Mouse (Mus musculus) midbrain, embryonic 12.5 days (tissue): Measurements from ENCODE around the gene Pabpn1. TPM values are rescaled to one million over a fixed set of nuclear protein-coding genes. Genes with fewer than 3 reads are reported as not detected.
"Not testable (repeated sequence)": the region's sequence is repeated elsewhere in the genome, so short reads cannot be mapped to it uniquely, and the experiment has no call there.

Experiments used
- ATAC-seq: fragments of 200-750 bp; cut with Nextera tagmentation; 2 replicates; pipeline ENCODE4 v1.8.0; 2017; ENCODE audit warnings: low read depth, moderate TSS enrichment, moderate library complexity; ENCODE audit not compliant: low FRiP score
- H3K27ac ChIP-seq: fragments of 300-500 bp; sonication (generic); replicated peaks from 2 replicates; pipeline ENCODE4 v1.5.1; 2016; ENCODE audit warnings: mild to moderate bottlenecking
- H3K27me3 ChIP-seq: fragments of 300-500 bp; sonication (generic); 2 replicates; pipeline ENCODE4 v1.6.1; 2016; ENCODE audit warnings: mild to moderate bottlenecking
- H3K36me3 ChIP-seq: fragments of 300-500 bp; sonication (generic); 2 replicates; pipeline ENCODE4 v1.6.1; 2016
- H3K4me1 ChIP-seq: fragments of 300-500 bp; sonication (generic); 2 replicates; pipeline ENCODE4 v1.6.1; 2016
- H3K4me2 ChIP-seq: fragments of 300-500 bp; sonication (generic); replicated peaks from 2 replicates; pipeline ENCODE4 v1.6.1; 2016; ENCODE audit warnings: mild to moderate bottlenecking, moderate library complexity
- H3K4me3 ChIP-seq: fragments of 300-500 bp; sonication (generic); 2 replicates; pipeline ENCODE4 v1.5.1; 2016; ENCODE audit warnings: mild to moderate bottlenecking
- H3K9ac ChIP-seq: fragments of 300-500 bp; sonication (generic); replicated peaks from 2 replicates; pipeline ENCODE4 v1.6.1; 2016; ENCODE audit warnings: mild to moderate bottlenecking, moderate library complexity
- H3K9me3 ChIP-seq: fragments of 300-500 bp; sonication (generic); 2 replicates; pipeline ENCODE4 v1.6.1; 2016; ENCODE audit warnings: mild to moderate bottlenecking
- WGBS: fragments of 180-500 bp; shearing (Covaris S2); methylation state at CpG from one replicate; pipeline ENCODE4 v1.1.7; 2016; 5-methylcytosine and 5-hydroxymethylcytosine counted together
- polyA plus RNA-seq: library from polyadenylated mRNA; unstranded; fragments of >200 nt; fragmentation: Nextera tagmentation; extraction: Ambion mirVana; gene quantifications from 2 replicates; pipeline ENCODE4 v1.2.1, GENCODE M21; 2016

Gene Pabpn1
- polyA plus RNA-seq, 1 experiment from 2014 or later: 199 TPM

DNA sequence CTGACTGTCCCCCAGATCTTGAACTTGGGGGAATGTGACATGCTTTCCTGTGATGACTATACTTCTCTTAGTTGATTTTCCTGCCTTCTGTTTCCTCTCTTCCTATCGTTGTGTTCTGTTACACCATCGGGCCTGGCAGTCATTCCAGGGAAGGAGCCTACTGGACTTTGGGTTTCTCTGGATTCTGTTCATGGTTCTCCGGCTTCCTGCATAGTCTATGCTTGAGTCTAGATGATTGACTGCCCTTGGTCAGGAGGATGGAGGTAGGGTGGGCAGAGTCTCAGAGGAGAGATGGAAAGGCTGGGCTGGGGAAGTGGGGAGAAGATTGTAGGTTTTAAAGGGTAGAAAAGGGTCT, 47.9 kb downstream of the Pabpn1 start:
- no peak for ATAC-seq
- 85% methylated on average over 3 of the region's 3 CpGs for WGBS
- no peak overlapping the region for H3K4me2 ChIP-seq

DNA sequence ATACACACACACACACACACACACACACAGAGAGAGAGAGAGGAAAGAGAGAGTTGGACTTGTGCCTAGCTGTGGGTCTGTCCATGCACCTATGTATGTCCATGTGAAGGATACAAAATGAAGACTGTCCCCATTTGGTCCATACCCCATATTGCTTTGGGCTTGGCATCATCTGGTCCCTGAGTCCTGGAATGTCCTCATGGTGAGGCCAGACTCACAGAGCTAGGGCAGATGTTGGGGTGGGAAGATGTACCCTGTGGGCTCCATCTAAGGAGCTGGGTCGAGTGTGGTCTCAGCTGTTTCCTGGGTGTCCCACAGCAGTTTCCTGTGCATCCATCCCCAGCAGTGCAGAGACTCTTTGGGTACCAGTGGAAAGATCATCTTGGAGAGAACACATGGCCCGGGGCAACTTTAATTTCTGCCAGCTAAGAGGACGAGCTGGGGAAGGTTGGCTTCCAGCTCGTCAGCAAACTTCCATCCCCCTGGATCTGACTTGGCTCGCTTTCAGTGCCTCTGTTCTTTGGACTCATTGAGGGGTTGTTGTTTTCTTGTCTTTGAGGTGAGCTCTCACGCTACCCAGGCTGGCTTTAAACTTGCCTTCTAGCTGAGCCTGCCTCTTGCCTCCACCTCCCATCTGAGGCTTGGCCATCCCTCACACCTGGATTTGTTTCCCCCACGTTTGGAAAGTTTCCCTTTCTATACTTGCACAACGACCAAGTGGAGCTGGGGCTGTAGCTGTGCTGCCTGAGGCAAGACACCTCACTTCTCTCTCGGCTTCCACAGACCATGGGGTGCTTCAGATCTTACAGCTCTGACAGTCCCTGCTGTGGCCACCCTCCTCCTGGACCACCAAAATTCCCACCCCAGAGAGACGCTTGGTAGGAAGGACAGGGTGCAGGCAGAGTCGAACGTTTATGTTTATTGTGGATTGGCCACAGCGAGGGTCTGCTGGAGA, 49.0 kb downstream of the Pabpn1 start:
- no peaks in the 10 kb centered on the region for H3K36me3 ChIP-seq
- H3K27ac ChIP-seq: no peak overlapping the region
- H3K4me1 ChIP-seq: peaks cover 5% of the 10 kb centered on the region
- H3K4me2 ChIP-seq: no peak overlapping the region
- 73% methylated on average over 13 of the region's 13 CpGs for WGBS
- H3K9me3 ChIP-seq: no peaks in the 10 kb centered on the region
- H3K27me3 ChIP-seq: no peaks in the 10 kb centered on the region
- H3K9ac ChIP-seq: no peak overlapping the region
- H3K4me3 ChIP-seq: no peak overlapping the region
- ATAC-seq: no peak

More for the DNA sequence above, 47.9 kb downstream of the Pabpn1 start:
- peaks cover 10% of the 10 kb centered on the region for H3K4me1 ChIP-seq
- no peak overlapping the region for H3K27ac ChIP-seq
- no peaks in the 10 kb centered on the region for H3K9me3 ChIP-seq
- no peak overlapping the region for H3K4me3 ChIP-seq
- no peak overlapping the region for H3K9ac ChIP-seq
- H3K36me3 ChIP-seq: no peaks in the 10 kb centered on the region
- no peaks in the 10 kb centered on the region for H3K27me3 ChIP-seq

DNA sequence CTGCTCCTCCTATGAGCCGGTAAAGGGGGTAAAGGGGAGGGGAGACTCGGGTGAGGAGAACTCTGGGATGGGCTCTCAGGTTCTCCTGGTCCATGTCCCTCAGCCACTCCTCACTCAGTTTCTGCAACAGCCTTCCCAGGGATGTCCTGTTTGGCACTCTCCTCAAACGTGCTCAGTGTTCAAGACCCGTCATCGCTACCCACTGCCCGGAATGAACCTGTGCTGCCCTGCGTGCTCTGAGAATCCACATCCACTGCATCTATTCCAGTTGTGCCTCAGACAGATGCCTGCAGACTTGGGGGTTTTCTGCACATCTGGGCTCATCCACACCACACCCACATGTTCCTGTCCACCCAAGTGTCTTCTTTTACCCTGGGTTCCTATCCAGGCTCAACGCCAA, 50.2 kb downstream of the Pabpn1 start:
- no peaks in the 10 kb centered on the region for H3K27me3 ChIP-seq
- no peak for ATAC-seq
- H3K4me1 ChIP-seq: no peaks in the 10 kb centered on the region
- no peak overlapping the region for H3K4me2 ChIP-seq
- no peak overlapping the region for H3K9ac ChIP-seq
- H3K36me3 ChIP-seq: no peaks in the 10 kb centered on the region
- no peaks in the 10 kb centered on the region for H3K9me3 ChIP-seq
- H3K27ac ChIP-seq: no peak overlapping the region
- H3K4me3 ChIP-seq: no peak overlapping the region
- whole genome bisulfite sequencing: 91% methylated on average over 8 of the region's 8 CpGs

DNA sequence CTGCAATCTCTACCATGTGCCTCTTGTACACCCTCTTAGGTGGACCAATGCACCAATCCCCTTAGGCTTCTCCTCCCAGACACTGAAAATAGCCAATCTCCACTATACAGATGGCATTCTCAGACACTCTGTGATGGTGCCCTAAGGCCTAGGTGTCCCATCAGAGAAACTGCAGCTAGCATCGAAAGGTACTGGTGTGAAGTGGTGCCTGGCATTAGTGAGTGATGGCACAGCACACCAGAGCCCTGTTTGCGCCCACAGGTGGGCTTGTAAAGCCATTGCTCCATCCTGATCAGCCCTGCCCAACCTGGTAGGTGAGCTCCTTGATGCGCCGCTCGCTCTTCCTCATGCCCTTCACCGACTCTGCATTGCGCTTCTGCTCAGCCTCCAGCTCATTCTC, 51.7 kb downstream of the Pabpn1 start:
- Histone ChIP-seq H3K9me3 (no peaks in the 10 kb centered on the region), H3K27ac (no peak overlapping the region), H3K4me1 (no peaks in the 10 kb centered on the region), H3K4me2 (no peak overlapping the region), H3K4me3 (no peak overlapping the region), H3K27me3 (no peaks in the 10 kb centered on the region), H3K9ac (no peak overlapping the region), H3K36me3 (no peaks in the 10 kb centered on the region)
- 90% methylated on average over 7 of the region's 7 CpGs for WGBS
- no peak for ATAC-seq

DNA sequence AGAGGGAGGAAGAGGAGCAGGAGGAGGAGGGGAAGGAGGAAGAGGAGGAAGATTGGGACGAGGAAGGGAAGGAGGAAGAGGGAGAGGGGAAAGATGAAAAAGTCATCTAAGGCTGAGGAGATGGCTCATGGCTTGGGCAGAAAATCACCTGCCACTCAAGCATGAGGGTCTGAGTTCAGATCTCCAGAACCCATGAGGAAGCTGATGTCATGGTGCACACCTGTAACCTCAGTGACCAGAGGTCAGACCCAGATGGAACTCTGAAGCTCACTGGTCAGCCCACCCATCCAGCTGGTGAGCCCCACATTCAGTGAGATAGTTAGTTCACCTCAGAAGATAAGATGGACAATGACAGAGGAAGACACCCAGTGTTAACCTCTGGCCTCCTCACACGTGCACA, 52.6 kb downstream of the Pabpn1 start:
- Histone ChIP-seq H3K27ac (no peak overlapping the region), H3K4me2 (no peak overlapping the region), H3K9me3 (no peaks in the 10 kb centered on the region), H3K36me3 (no peaks in the 10 kb centered on the region), H3K9ac (no peak overlapping the region), H3K27me3 (no peaks in the 10 kb centered on the region), H3K4me3 (no peak overlapping the region), H3K4me1 (no peaks in the 10 kb centered on the region)
- WGBS: 64% methylated on average over 2 of the region's 2 CpGs
- ATAC-seq: no peak

DNA sequence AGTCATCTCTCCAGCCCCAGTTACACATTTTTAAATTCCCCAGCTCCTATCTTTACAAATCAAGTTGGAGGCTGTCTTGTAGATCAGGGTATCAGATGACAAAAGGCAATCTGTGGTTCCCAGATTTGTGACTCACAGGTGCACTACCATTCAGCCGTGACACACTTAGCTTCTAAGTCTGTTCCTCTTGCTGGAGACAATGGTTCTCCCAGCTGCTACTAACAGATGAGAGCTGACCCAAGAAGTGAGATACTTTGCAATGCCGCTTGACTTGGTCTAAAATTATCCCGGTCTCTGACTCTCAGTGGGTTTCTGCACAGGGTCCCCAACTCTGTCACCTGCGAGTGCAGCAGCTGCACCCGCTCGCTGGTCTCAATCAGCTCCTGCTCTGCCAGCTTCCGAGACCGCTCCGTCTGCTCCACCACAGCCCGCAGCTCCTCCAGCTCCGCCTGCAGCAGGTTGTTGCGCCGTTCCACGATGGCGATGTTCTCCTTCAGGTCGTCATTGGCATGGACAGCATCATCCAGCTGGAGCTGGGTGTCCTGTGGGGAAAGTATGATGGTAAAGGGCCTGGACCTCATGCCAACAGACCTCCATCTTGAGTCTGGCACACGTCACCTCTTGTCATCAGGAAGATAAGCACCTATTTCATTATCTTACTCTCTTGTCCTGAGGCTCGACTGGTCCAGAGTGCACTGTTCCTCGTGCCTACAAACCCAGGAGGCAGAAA, 53.8 kb downstream of the Pabpn1 start:
- H3K36me3 ChIP-seq: no peaks in the 10 kb centered on the region
- ATAC-seq: no peak
- no peak overlapping the region for H3K9ac ChIP-seq
- no peak overlapping the region for H3K4me2 ChIP-seq
- H3K27ac ChIP-seq: no peak overlapping the region
- WGBS: 82% methylated on average over 19 of the region's 19 CpGs
- H3K27me3 ChIP-seq: no peaks in the 10 kb centered on the region
- no peak overlapping the region for H3K4me3 ChIP-seq
- H3K9me3 ChIP-seq: no peaks in the 10 kb centered on the region
- H3K4me1 ChIP-seq: no peaks in the 10 kb centered on the region

DNA sequence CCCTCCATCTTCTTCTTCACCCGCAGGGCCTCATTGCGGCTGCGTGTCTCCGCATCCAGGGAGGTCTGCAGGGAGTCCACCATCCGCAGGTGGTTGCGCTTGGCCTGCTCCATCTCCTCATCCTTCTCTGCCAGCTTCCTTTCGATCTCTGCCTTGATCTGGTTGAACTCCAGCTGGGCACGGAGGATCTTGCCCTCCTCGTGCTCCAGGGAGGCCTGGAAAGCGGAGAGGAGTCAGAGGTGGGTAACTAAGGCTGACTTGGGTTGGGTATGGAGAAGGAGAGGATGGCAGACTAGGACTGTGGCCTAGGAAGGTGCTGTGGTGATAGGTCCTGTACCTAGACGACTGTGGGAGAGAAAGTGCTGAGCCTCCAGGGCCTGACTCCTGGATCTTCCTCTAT, 54.7 kb downstream of the Pabpn1 start:
- H3K4me2 ChIP-seq, H3K27me3 ChIP-seq, H3K9me3 ChIP-seq, H3K9ac ChIP-seq, H3K4me3 ChIP-seq, H3K27ac ChIP-seq, ATAC-seq, H3K36me3 ChIP-seq, H3K4me1 ChIP-seq: not testable (repeated sequence)
- 85% methylated on average over 11 of the region's 11 CpGs for WGBS

Other genes with a start within 250 kb of the Pabpn1 start
- gene 1700123O20Rik, start 206.3 kb upstream of the Pabpn1 start, polyA plus RNA-seq: 84.9 and 89.0 TPM in 2 replicates
- 176 and 178 TPM in 2 replicates for gene Acin1, start 205.6 kb upstream of the Pabpn1 start, polyA plus RNA-seq
- gene Gm29776, start 193.7 kb upstream of the Pabpn1 start, polyA plus RNA-seq: 0.09 and 0.11 TPM in 2 replicates
- 0.38 TPM in 1 of 2 replicates, not detected in the other for gene Cebpe, start 180.3 kb upstream of the Pabpn1 start, polyA plus RNA-seq
- 2.9 and 3.3 TPM in 2 replicates for gene Slc7a8, start 110.6 kb upstream of the Pabpn1 start, polyA plus RNA-seq
- gene Rnf212b, start 78.4 kb upstream of the Pabpn1 start, polyA plus RNA-seq: not detected in 2 replicates
- 16.4 and 18.6 TPM in 2 replicates for gene Homez, start 21.5 kb upstream of the Pabpn1 start, polyA plus RNA-seq
- gene Ppp1r3e, start 14.9 kb upstream of the Pabpn1 start, polyA plus RNA-seq: 0.80 and 1.6 TPM in 2 replicates
- gene Bcl2l2, start 9.1 kb upstream of the Pabpn1 start, polyA plus RNA-seq: 2.7 and 3.7 TPM in 2 replicates
- gene Gm20521, start 9.1 kb upstream of the Pabpn1 start, polyA plus RNA-seq: 0.22 TPM in 1 of 2 replicates, not detected in the other
- 110 and 125 TPM in 2 replicates for gene Slc22a17, start 20.6 kb downstream of the Pabpn1 start, polyA plus RNA-seq
- 36.0 and 38.6 TPM in 2 replicates for gene Efs, start 33.6 kb downstream of the Pabpn1 start, polyA plus RNA-seq
- not detected in 2 replicates for gene Il25, start 40.2 kb downstream of the Pabpn1 start, polyA plus RNA-seq
- 1.2 and 2.2 TPM in 2 replicates for gene Cmtm5, start 43.8 kb downstream of the Pabpn1 start, polyA plus RNA-seq
- gene Myh6, start 74.4 kb downstream of the Pabpn1 start, polyA plus RNA-seq: 0.99 and 1.1 TPM in 2 replicates
- gene Gm17428, start 84.4 kb downstream of the Pabpn1 start, polyA plus RNA-seq: not detected in 2 replicates
- 2.3 and 4.1 TPM in 2 replicates for gene Myh7, start 102.1 kb downstream of the Pabpn1 start, polyA plus RNA-seq
- 65.7 and 69.6 TPM in 2 replicates for gene Ngdn, start 123.0 kb downstream of the Pabpn1 start, polyA plus RNA-seq
- 26.2 and 30.2 TPM in 2 replicates for gene Zfhx2, start 199.8 kb downstream of the Pabpn1 start, polyA plus RNA-seq
- 26.6 and 27.3 TPM in 2 replicates for gene Thtpa, start 202.3 kb downstream of the Pabpn1 start, polyA plus RNA-seq
- 8.2 and 10.9 TPM in 2 replicates for gene Ap1g2, start 214.1 kb downstream of the Pabpn1 start, polyA plus RNA-seq
- 7.2 and 9.9 TPM in 2 replicates for gene Jph4, start 224.4 kb downstream of the Pabpn1 start, polyA plus RNA-seq